ENCODE assay signal across 11 mouse cellular contexts in genomic region chr16:14930711-14931110, GRCm38 (mm10). TPM values are rescaled to one million over a fixed set of nuclear protein-coding genes. Genes with fewer than 3 reads are reported as not detected.
DNase-seq lines count a peak whose midpoint lies in the region; ATAC-seq and TF ChIP-seq lines count a peak whose summit lies in the region.
"Not testable (repeated sequence)": the region's sequence is repeated elsewhere in the genome, so short reads cannot be mapped to it uniquely, and the experiment has no call there.
"Had no signal": no experiment of that assay in that cellular context is flagged by ENCODE, and none has a peak within 500 bp of the region (broad histone marks: within the 10 kb centered on the region; RNA-seq: fewer than 3 reads in every experiment).

No protein-coding gene starts in this region.

- not testable (repeated sequence) for H3K4me3 ChIP-seq in embryonic facial prominence, embryonic 10.5 days; embryonic facial prominence, embryonic 13.5 days; embryonic facial prominence, embryonic 14.5 days (ENCODE audit: low read depth, low read length); lung, embryonic 14.5 days (ENCODE audit: low read depth, low read length); stomach, embryonic 14.5 days (ENCODE audit: low read depth, low read length); stomach, embryonic 15.5 days (replicated peaks); stomach, postnatal 0 days (ENCODE audit: low read depth, low read length)

- H3K27ac ChIP-seq in embryonic facial prominence, embryonic 10.5 days (replicated peaks); embryonic facial prominence, embryonic 13.5 days; embryonic facial prominence, embryonic 14.5 days (replicated peaks; ENCODE audit: low read depth, low read length); lung, embryonic 14.5 days (ENCODE audit: low read depth); stomach, embryonic 14.5 days (ENCODE audit: low read length); stomach, postnatal 0 days (replicated peaks): not testable (repeated sequence)
- H3K27ac ChIP-seq in stomach, embryonic 15.5 days, result peak overlapping the region; percentile 16; the same call in 1 of the 2 replicates

- not testable (repeated sequence) for H3K9me3 ChIP-seq in embryonic facial prominence, embryonic 10.5 days; embryonic facial prominence, embryonic 13.5 days; embryonic facial prominence, embryonic 14.5 days (ENCODE audit: control insufficient read depth, low read length); lung, embryonic 14.5 days (ENCODE audit: low read depth, low read length); stomach, embryonic 14.5 days (ENCODE audit: control insufficient read depth, low read depth, low read length); stomach, embryonic 15.5 days; stomach, postnatal 0 days (ENCODE audit: control insufficient read depth, low read length)

- TF ChIP-seq EP300 in stomach, postnatal 0 days (optimal IDR thresholded peaks at IDR 0.05), result not testable (repeated sequence)

- H3K4me1 ChIP-seq in embryonic facial prominence, embryonic 10.5 days; embryonic facial prominence, embryonic 13.5 days; embryonic facial prominence, embryonic 14.5 days (ENCODE audit: control insufficient read depth, insufficient read depth, low read length); lung, embryonic 14.5 days (ENCODE audit: insufficient read depth); stomach, embryonic 14.5 days (ENCODE audit: control insufficient read depth, insufficient read depth, low read length); stomach, embryonic 15.5 days; stomach, postnatal 0 days (replicated peaks; ENCODE audit: control insufficient read depth, insufficient read depth): not testable (repeated sequence)

- peak; percentile 14 for DNase-seq in embryonic facial prominence, embryonic 10.5 days (ENCODE audit: low spot score)
- peak; percentile 10 for DNase-seq in embryonic facial prominence, embryonic 14.5 days (ENCODE audit: low spot score)
- not testable (repeated sequence) for DNase-seq in lung, embryonic 14.5 days; stomach, postnatal 0 days (ENCODE audit: low spot score)

- H3K4me2 ChIP-seq in embryonic facial prominence, embryonic 13.5 days; embryonic facial prominence, embryonic 14.5 days (ENCODE audit: low read depth, low read length); lung, embryonic 14.5 days; stomach, embryonic 14.5 days (replicated peaks; ENCODE audit: low read depth, low read length); stomach, embryonic 15.5 days; stomach, postnatal 0 days (replicated peaks; ENCODE audit: low read depth): not testable (repeated sequence)

- ATAC-seq in embryonic facial prominence, embryonic 13.5 days (ENCODE audit: insufficient number of reproducible peaks, insufficient read depth, low FRiP score, low TSS enrichment, low read depth), result peak; percentile 71
- peak; percentile 75 for ATAC-seq in embryonic facial prominence, embryonic 14.5 days (ENCODE audit: low read depth)
- 0 out of 2 replicates have a peak, but pooled peaks have one; percentile 47 for ATAC-seq in lung, embryonic 14.5 days (ENCODE audit: insufficient read depth)
- 0 out of 2 replicates have a peak, but pooled peaks have one; percentile 46 for ATAC-seq in stomach, embryonic 14.5 days (ENCODE audit: insufficient number of reproducible peaks, insufficient read depth, low FRiP score, low read depth)
- not testable (repeated sequence) for ATAC-seq in stomach, embryonic 15.5 days (ENCODE audit: insufficient read depth, low FRiP score, low read depth)
- 0 out of 2 replicates have a peak, but pooled peaks have one; percentile 47 for ATAC-seq in stomach, postnatal 0 days (ENCODE audit: low FRiP score, low TSS enrichment)

- H3K36me3 ChIP-seq in embryonic facial prominence, embryonic 10.5 days (replicated peaks); embryonic facial prominence, embryonic 13.5 days; embryonic facial prominence, embryonic 14.5 days (ENCODE audit: control insufficient read depth, insufficient read depth, low read length); lung, embryonic 14.5 days (ENCODE audit: insufficient read depth); stomach, embryonic 14.5 days (ENCODE audit: control insufficient read depth, insufficient read depth, low read length); stomach, embryonic 15.5 days; stomach, postnatal 0 days (ENCODE audit: control insufficient read depth, insufficient read depth, low read length): not testable (repeated sequence)

- not testable (repeated sequence) for TF ChIP-seq CTCF in lung, embryonic 14.5 days (IDR thresholded peaks at IDR 0.05; ENCODE audit: low read depth); stomach, postnatal 0 days (IDR thresholded peaks at IDR 0.05; ENCODE audit: low read depth)

- H3K9ac ChIP-seq in embryonic facial prominence, embryonic 13.5 days; embryonic facial prominence, embryonic 14.5 days (ENCODE audit: low read depth, low read length); lung, embryonic 14.5 days; stomach, embryonic 14.5 days (replicated peaks; ENCODE audit: low read depth, low read length); stomach, embryonic 15.5 days; stomach, postnatal 0 days (ENCODE audit: low read length): not testable (repeated sequence)

- H3K27me3 ChIP-seq in embryonic facial prominence, embryonic 10.5 days (replicated peaks; ENCODE audit: low read depth, poor library complexity, severe bottlenecking); embryonic facial prominence, embryonic 13.5 days; embryonic facial prominence, embryonic 14.5 days (replicated peaks; ENCODE audit: control insufficient read depth, insufficient read depth, low read length); lung, embryonic 14.5 days (ENCODE audit: insufficient read depth, low read length); stomach, embryonic 14.5 days (ENCODE audit: control insufficient read depth, insufficient read depth, low read length); stomach, embryonic 15.5 days (replicated peaks); stomach, postnatal 0 days (ENCODE audit: control insufficient read depth, insufficient read depth, low read length): not testable (repeated sequence)

- 64% methylated on average over 3 of the region's 3 CpGs for WGBS in embryonic facial prominence, embryonic 10.5 days
- 31% methylated on average over 3 of the region's 3 CpGs for WGBS in embryonic facial prominence, embryonic 13.5 days
- WGBS in embryonic facial prominence, embryonic 14.5 days, result 53% methylated on average over 2 of the region's 3 CpGs
- WGBS in lung, embryonic 14.5 days, result 49% methylated on average over 3 of the region's 3 CpGs
- 56% methylated on average over 3 of the region's 3 CpGs for WGBS in stomach, embryonic 14.5 days
- WGBS in stomach, embryonic 15.5 days, result 53% methylated on average over 3 of the region's 3 CpGs
- 37% methylated on average over 3 of the region's 3 CpGs for WGBS in stomach, postnatal 0 days

RNA-seq across cellular contexts. Expression of gene Efcab1, which starts 24.3 kb away (rescaled TPM):
- polyA plus RNA-seq in embryonic facial prominence, embryonic 10.5 days (2016; fragmentation: Nextera tagmentation; extraction: Ambion mirVana), result 8.1 and 8.8 TPM in 2 replicates
- polyA plus RNA-seq in embryonic facial prominence, embryonic 13.5 days (2015; fragmentation: Nextera tagmentation; extraction: Ambion mirVana), result 10.5 and 11.4 TPM in 2 replicates
- 11.3 and 11.7 TPM in 2 replicates for polyA plus RNA-seq in embryonic facial prominence, embryonic 14.5 days (2014; fragmentation: Nextera tagmentation; extraction: Ambion mirVana)
- polyA plus RNA-seq in lung, embryonic 14.5 days (2014; fragmentation: Nextera tagmentation; extraction: Ambion mirVana), result 8.6 and 11.1 TPM in 2 replicates
- polyA plus RNA-seq in stomach, embryonic 14.5 days (2014; fragmentation: Nextera tagmentation; extraction: Ambion mirVana), result 19.5 and 20.4 TPM in 2 replicates
- 13.4 and 14.6 TPM in 2 replicates for polyA plus RNA-seq in stomach, embryonic 15.5 days (2015; fragmentation: Nextera tagmentation; extraction: Ambion mirVana)
- 9.0 and 10.4 TPM in 2 replicates for polyA plus RNA-seq in stomach, postnatal 0 days (2015; fragmentation: Nextera tagmentation; extraction: Ambion mirVana)
- polyA plus RNA-seq: activated CD4-positive, CD25-positive, alpha-beta regulatory T cell, adult 4 months; C2C12; CD4-positive, CD25-positive, alpha-beta regulatory T cell, adult 4 months; G1E had no signal
